Mouse (Mus musculus) lung, postnatal 25 days (tissue): Measurements from ENCODE around the gene Pou2f1.
A peak's percentile ranks its signal among the peaks of the same experiment; 100 is the strongest.

ENCODE experiments used
- DNase-seq: peaks from one replicate; pipeline ENCODE4 v3.0.0; 2022; ENCODE audit warnings: low spot score

Gene Pou2f1

GRCm38 (mm10) chr1:166002520-166003155 is at the start of gene Pou2f1:
Gene Pou2f1, minus strand, starts transcription at chr1:166002678.
- DNase-seq: peak; percentile 95

DNA sequence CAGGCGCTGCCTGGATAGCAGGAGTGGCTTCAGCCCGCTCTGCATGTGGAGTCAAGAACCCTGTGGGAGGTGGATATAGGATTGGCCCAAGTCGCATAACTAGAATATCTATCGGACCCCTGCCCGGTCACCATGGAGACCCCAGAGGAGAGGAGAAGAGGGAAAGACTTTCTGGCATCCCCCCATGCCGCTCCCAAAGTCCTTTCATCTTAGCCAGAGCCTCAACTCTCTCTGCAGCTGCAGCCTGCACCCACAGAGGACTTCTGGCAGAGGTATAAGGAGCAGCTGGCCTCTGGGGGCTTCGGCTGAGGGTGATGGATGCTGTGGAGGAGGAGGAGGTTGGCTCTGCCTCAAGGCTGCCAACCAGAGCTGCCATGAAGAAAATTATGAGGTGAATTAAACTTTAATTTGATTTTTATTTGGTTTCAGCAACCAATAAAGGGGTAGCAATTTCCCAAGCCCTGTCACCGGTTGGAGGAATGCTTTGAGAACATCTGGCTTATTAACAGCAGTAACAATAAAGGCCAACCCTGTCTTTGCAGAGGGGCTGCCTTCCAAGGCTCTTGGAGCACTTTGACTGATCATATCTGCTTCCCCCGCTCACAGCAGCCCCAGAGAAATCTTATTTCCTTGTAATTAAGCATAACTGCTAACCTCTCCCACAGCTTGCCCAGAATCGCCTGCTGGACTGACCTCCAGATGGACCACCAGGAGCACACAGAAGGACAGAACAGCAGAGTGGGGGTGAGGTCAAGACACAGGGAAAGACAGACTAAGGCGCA is 46.8 kb upstream of the Pou2f1 start:
- no peak for DNase-seq

GRCm38 (mm10) chr1:166048230-166048911 is 45.9 kb upstream of the Pou2f1 start:
- peak; percentile 2 for DNase-seq

GRCm38 (mm10) chr1:166047505-166048170 is 45.2 kb upstream of the Pou2f1 start:
- DNase-seq: peak; percentile 13

DNA sequence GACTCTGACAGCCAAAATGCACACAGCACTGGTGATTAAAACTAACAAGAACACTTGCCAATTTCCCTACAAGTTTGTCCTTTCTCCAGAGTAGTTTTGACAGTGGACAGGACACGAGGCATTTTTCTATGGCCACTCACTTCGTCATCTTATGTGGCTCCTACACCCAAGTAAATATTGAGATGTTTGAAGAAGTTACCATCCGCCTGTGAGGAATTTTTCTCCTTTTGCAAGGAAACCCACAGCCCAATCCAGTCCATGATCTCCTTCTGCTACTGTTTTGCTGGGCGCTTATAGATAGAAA is 43.4 kb upstream of the Pou2f1 start:
- peak; percentile 6 for DNase-seq

GRCm38 (mm10) chr1:166045060-166045893 is 42.8 kb upstream of the Pou2f1 start:
- no peak for DNase-seq

DNA sequence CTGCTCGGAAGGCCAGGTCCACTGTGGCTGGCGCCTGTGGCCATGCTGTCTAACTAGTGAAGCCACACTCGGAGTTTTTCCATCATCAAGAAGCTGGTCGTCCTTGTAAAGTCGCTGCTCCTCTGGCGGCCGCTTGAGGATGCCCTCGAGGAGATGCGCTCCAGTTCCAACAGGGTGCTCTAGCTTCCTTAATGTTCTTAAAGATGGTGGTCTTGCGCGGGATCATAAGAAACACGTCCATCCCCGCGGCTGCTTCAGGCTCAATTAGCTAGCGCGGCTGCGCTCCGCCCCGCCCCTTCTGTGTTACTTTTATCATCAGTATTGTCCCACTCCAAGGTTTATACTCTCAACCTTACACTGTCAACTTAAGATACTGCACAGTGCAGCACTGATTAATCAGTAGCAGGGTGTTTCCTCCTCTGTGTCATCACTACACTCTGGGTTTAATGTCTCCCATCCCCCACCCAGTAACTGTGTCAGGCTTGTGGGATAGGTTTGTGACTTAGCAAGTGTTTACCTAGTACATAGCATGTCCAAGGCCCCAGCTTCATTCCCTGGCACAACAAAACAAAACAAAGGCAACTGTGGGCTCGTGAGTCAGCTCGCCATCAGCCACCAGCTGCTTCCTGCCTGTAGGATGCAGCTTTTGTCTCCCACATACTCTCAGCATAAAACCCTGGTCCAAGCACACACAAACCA is 41.1 kb upstream of the Pou2f1 start:
- DNase-seq: peak; percentile 4

GRCm38 (mm10) chr1:166041501-166041900 is 39.0 kb upstream of the Pou2f1 start:
- no peak for DNase-seq

DNA sequence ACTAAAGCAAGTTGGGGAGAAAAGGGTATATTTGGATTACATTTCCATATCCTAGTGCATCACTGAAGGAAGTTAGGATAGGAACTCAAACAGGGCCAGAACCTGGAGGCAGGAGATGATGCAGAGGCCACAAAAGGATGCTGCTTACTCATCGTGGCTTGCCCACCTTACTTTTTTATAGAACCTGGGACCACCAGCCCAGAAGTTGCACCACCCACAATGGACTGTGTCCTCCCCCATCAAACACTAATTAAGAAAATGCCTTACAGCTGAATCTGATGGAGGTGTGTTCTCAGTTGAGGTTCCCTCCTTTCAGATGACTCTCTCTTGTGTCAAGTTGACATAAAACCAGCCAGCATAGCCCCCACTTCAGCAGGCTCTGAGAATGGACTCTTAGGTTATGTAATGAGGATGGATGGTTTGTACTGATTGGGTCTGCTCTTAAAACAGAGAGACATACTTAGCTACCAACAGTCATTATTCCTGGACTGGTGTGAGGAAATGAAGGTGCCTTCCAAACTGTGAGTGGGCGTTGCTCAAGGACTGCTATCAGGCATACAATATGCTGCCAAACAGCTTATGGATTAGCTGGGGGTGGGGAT is 36.4 kb upstream of the Pou2f1 start:
- no peak for DNase-seq

DNA sequence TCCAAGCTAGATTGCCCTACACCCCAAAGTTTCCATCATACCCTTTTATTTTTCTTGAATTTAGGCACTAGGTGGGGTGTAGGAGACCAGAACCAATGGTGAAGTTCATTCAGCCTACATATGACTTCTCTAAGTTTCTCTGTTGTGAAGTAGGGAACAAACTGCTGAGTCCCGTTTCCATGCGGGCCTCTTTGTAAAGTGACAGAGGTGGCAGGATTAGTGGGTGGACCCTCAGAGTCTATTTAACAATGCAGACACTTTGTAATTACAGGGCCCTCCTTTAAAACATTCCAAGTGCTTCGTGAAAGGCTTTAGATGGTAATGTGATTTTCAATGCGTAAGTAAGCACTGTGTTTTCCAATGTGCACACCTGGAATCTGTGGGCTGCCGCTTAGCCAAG is 32.6 kb upstream of the Pou2f1 start:
- no peak for DNase-seq

- DNase-seq: no peak
These were observed 29.4 kb upstream of the Pou2f1 start for GRCm38 (mm10) chr1:166031673-166032547.

GRCm38 (mm10) chr1:166023981-166024380 is 21.5 kb upstream of the Pou2f1 start:
- no peak for DNase-seq

DNA sequence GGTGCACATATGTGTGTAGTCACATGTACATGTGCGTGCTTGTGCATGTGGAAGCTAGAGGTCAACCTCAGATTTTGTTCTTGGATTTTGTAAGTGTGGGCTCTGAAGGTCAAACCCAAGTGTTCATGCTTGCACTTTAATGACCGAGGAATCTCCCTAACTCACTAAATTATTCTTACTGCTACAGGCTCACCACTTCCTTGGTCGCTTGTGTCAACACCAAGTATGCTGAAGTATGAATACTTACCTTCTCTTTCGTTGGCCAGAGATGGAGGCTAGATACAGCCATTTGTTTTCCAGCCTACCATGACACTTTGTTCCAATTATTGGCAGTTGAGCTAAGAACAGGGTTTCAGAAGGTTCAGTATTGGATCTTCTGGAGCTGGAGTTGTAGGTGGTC is 14.7 kb upstream of the Pou2f1 start:
- no peak for DNase-seq

DNA sequence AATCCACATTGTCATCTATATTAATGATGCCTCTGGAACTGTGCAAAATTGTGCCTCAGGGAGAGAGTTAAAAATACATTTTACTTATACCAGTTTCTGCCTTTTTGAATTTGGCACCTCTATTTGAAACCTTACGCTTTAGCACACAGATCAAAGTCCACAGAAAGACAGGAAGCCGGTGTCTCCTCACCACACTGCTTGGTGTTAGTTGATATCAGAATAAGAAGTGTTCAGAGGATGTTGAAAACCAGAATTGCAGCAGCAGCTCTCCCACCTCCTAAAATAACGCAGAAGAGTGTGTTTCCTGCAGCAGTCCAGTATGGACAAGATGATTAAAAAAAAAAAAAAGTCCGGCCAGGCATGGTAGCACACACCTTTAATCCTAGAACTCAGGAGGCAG is 13.8 kb upstream of the Pou2f1 start:
- DNase-seq: no peak

- DNase-seq: no peak
These were observed 12.1 kb upstream of the Pou2f1 start for GRCm38 (mm10) chr1:166014530-166014929.

DNA sequence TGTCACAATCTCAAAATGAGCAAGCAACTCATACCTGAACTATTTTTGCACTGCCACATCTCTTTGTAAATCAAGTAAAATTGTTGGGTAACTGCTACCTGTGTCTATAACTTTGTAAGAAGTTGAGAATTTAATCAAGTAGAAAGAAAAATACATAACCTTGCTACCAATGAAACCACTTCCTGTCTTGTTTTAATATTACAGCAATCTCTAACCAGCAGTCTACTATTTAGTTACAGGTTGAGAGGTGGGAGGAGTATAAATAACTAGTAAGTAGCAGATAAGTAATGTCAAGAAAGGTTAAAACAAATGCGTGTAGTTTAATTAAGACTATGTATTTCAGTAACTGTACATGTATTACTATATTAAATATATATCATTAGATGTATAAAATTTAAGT is 7.6 kb upstream of the Pou2f1 start:
- DNase-seq: no peak

- no peak for DNase-seq
These were observed 6.3 kb upstream of the Pou2f1 start for GRCm38 (mm10) chr1:166008634-166009350.

GRCm38 (mm10) chr1:166007026-166007425 is 4.5 kb upstream of the Pou2f1 start:
- no peak for DNase-seq
